Mouse (Mus musculus): ENCODE measurements around the gene Cryba1.

GRCm38 (mm10) chr11:77771879-77772713 is 47.0 kb upstream of the Cryba1 start:
- TF ChIP-seq CTCF (IDR thresholded peaks at IDR 0.05; ENCODE audit: borderline replicate concordance, extremely low read depth, insufficient read depth, insufficient read length) (no peak), POLR2A (IDR thresholded peaks at IDR 0.05; ENCODE audit: borderline replicate concordance, extremely low read depth, insufficient read depth, insufficient read length, poor library complexity, severe bottlenecking) (no peak)
